Mouse (Mus musculus) adrenal gland, postnatal 4 days (tissue): ENCODE data around the gene Tas2r135. TPM values are rescaled to one million over a fixed set of nuclear protein-coding genes. Genes with fewer than 3 reads are reported as not detected.

ENCODE experiments used
- DNase-seq, 2 experiments: peaks; one replicate each; pipeline ENCODE4 v3.0.0; 2021 to 2022; ENCODE audit warnings: low spot score in 2 of 2, mixed read lengths in 2 of 2
- total RNA-seq, 2 experiments: library from RNA; stranded (reverse); gene quantifications; 2 replicates each; pipeline ENCODE4 v1.2.3; 2021

Gene Tas2r135
- total RNA-seq, 2 experiments from 2014 or later: 1.2 to 1.8 TPM

- DNase-seq: no peak
Measured at GRCm38 (mm10) chr6:42373669-42374430, 31.4 kb upstream of the Tas2r135 start.

GRCm38 (mm10) chr6:42374701-42375100, 30.5 kb upstream of the Tas2r135 start:
- DNase-seq: no peak

- no peak for DNase-seq
Measured at GRCm38 (mm10) chr6:42375131-42375530, 30.1 kb upstream of the Tas2r135 start.

GRCm38 (mm10) chr6:42376016-42376415, 29.2 kb upstream of the Tas2r135 start:
- DNase-seq: no peak

- no peak for DNase-seq
Measured at GRCm38 (mm10) chr6:42376504-42377019, 28.7 kb upstream of the Tas2r135 start.

GRCm38 (mm10) chr6:42377280-42377679, 28.0 kb upstream of the Tas2r135 start:
- DNase-seq: no peak

GRCm38 (mm10) chr6:42379551-42379950, 25.7 kb upstream of the Tas2r135 start:
- DNase-seq: no peak

GRCm38 (mm10) chr6:42380416-42381144, 24.7 kb upstream of the Tas2r135 start:
- no peak for DNase-seq

GRCm38 (mm10) chr6:42381221-42381620, 24.0 kb upstream of the Tas2r135 start:
- no peak for DNase-seq

GRCm38 (mm10) chr6:42381916-42382381, 23.3 kb upstream of the Tas2r135 start:
- DNase-seq: no peak

GRCm38 (mm10) chr6:42383360-42383759, 21.9 kb upstream of the Tas2r135 start:
- DNase-seq: no peak

GRCm38 (mm10) chr6:42385635-42386034, 19.6 kb upstream of the Tas2r135 start:
- DNase-seq: no peak

- no peak for DNase-seq
Measured at GRCm38 (mm10) chr6:42391796-42392330, 13.4 kb upstream of the Tas2r135 start.

GRCm38 (mm10) chr6:42395960-42396809, 9.0 kb upstream of the Tas2r135 start:
- peak; percentile 48 to 69 for DNase-seq

GRCm38 (mm10) chr6:42397041-42397657, 8.1 kb upstream of the Tas2r135 start:
- no peak for DNase-seq

GRCm38 (mm10) chr6:42398285-42398684, 6.9 kb upstream of the Tas2r135 start:
- DNase-seq: no peak

GRCm38 (mm10) chr6:42398998-42399397, 6.2 kb upstream of the Tas2r135 start:
- no peak for DNase-seq

GRCm38 (mm10) chr6:42399938-42400337, 5.3 kb upstream of the Tas2r135 start, which contains the start of gene Tas2r143:
Gene Tas2r143, plus strand, starts transcription at chr6:42400238.
- DNase-seq: no peak

- no peak for DNase-seq
Measured at GRCm38 (mm10) chr6:42419443-42419842, 14.2 kb downstream of the Tas2r135 start.

- no peak for DNase-seq
Measured at GRCm38 (mm10) chr6:42421439-42421838, 16.2 kb downstream of the Tas2r135 start.
